Mouse (Mus musculus) midbrain, embryonic 12.5 days (tissue): ENCODE results near the gene S100g. TPM values are rescaled to one million over a fixed set of nuclear protein-coding genes. Genes with fewer than 3 reads are reported as not detected.

Experiments used
- ATAC-seq: fragments of 200-750 bp; cut with Nextera tagmentation; 2 replicates; pipeline ENCODE4 v1.8.0; 2017; ENCODE audit warnings: low read depth, moderate TSS enrichment, moderate library complexity; ENCODE audit not compliant: low FRiP score
- H3K27ac ChIP-seq: fragments of 300-500 bp; sonication (generic); replicated peaks from 2 replicates; pipeline ENCODE4 v1.5.1; 2016; ENCODE audit warnings: mild to moderate bottlenecking
- H3K27me3 ChIP-seq: fragments of 300-500 bp; sonication (generic); 2 replicates; pipeline ENCODE4 v1.6.1; 2016; ENCODE audit warnings: mild to moderate bottlenecking
- H3K36me3 ChIP-seq: fragments of 300-500 bp; sonication (generic); 2 replicates; pipeline ENCODE4 v1.6.1; 2016
- H3K4me1 ChIP-seq: fragments of 300-500 bp; sonication (generic); 2 replicates; pipeline ENCODE4 v1.6.1; 2016
- H3K4me2 ChIP-seq: fragments of 300-500 bp; sonication (generic); replicated peaks from 2 replicates; pipeline ENCODE4 v1.6.1; 2016; ENCODE audit warnings: mild to moderate bottlenecking, moderate library complexity
- H3K4me3 ChIP-seq: fragments of 300-500 bp; sonication (generic); 2 replicates; pipeline ENCODE4 v1.5.1; 2016; ENCODE audit warnings: mild to moderate bottlenecking
- H3K9ac ChIP-seq: fragments of 300-500 bp; sonication (generic); replicated peaks from 2 replicates; pipeline ENCODE4 v1.6.1; 2016; ENCODE audit warnings: mild to moderate bottlenecking, moderate library complexity
- H3K9me3 ChIP-seq: fragments of 300-500 bp; sonication (generic); 2 replicates; pipeline ENCODE4 v1.6.1; 2016; ENCODE audit warnings: mild to moderate bottlenecking
- WGBS: fragments of 180-500 bp; shearing (Covaris S2); methylation state at CpG from one replicate; pipeline ENCODE4 v1.1.7; 2016; 5-methylcytosine and 5-hydroxymethylcytosine counted together
- polyA plus RNA-seq: library from polyadenylated mRNA; unstranded; fragments of >200 nt; fragmentation: Nextera tagmentation; extraction: Ambion mirVana; gene quantifications from 2 replicates; pipeline ENCODE4 v1.2.1, GENCODE M21; 2016

S100g gene
- 3.9 TPM in 1 of 2 replicates, not detected in the other for polyA plus RNA-seq

GRCm38 (mm10) chrX:162964383-162964782 is at the start of gene S100g:
Gene S100g, minus strand, starts transcription at chrX:162964599.
- WGBS = 50% methylated on average over 3 of the region's 3 CpGs
- no peak within 1 kb of the TSS for H3K4me2 ChIP-seq
- H3K4me1 ChIP-seq = no peaks in the 10 kb centered on the region
- H3K27ac ChIP-seq = no peak within 1 kb of the TSS
- no peaks in the 10 kb centered on the region for H3K36me3 ChIP-seq
- no peak within 1 kb of the TSS for H3K9ac ChIP-seq
- peaks cover 11% of the 10 kb centered on the region for H3K27me3 ChIP-seq
- no peak within 1 kb of the TSS for H3K4me3 ChIP-seq
- H3K9me3 ChIP-seq = no peaks in the 10 kb centered on the region
- no peak for ATAC-seq

- H3K9ac ChIP-seq = no peak overlapping the region
- no peak overlapping the region for H3K4me3 ChIP-seq
- H3K27me3 ChIP-seq = peaks cover 10% of the 10 kb centered on the region; the same call in 1 of the 2 replicates
- H3K27ac ChIP-seq = no peak overlapping the region
- 0 out of 2 replicates have a peak, but pooled peaks cover 7% of the 10 kb centered on the region for H3K36me3 ChIP-seq
- H3K4me2 ChIP-seq = no peak overlapping the region
- no peaks in the 10 kb centered on the region for H3K9me3 ChIP-seq
- no peak for ATAC-seq
- H3K4me1 ChIP-seq = no peaks in the 10 kb centered on the region
- WGBS = 76% methylated on average over 3 of the region's 3 CpGs
Measured at GRCm38 (mm10) chrX:162992121-162992520, 27.7 kb upstream of the S100g start.

GRCm38 (mm10) chrX:162991396-162991795 is 27.0 kb upstream of the S100g start:
- Histone ChIP-seq H3K4me3 (no peak overlapping the region), H3K9ac (no peak overlapping the region), H3K27ac (no peak overlapping the region), H3K36me3 (no peaks in the 10 kb centered on the region), H3K27me3 (peaks cover 10% of the 10 kb centered on the region; the same call in 1 of the 2 replicates), H3K9me3 (no peaks in the 10 kb centered on the region), H3K4me2 (no peak overlapping the region), H3K4me1 (no peaks in the 10 kb centered on the region)
- no peak for ATAC-seq
- 85% methylated on average over 4 of the region's 4 CpGs for WGBS

- H3K4me3 ChIP-seq = no peak overlapping the region
- 94% methylated on average over 10 of the region's 10 CpGs for WGBS
- H3K4me2 ChIP-seq = no peak overlapping the region
- H3K27me3 ChIP-seq = peaks cover 4% of the 10 kb centered on the region; the same call in 1 of the 2 replicates
- no peaks in the 10 kb centered on the region for H3K36me3 ChIP-seq
- no peaks in the 10 kb centered on the region for H3K4me1 ChIP-seq
- H3K27ac ChIP-seq = no peak overlapping the region
- H3K9ac ChIP-seq = no peak overlapping the region
- no peaks in the 10 kb centered on the region for H3K9me3 ChIP-seq
- ATAC-seq = no peak
Measured at GRCm38 (mm10) chrX:162986876-162987495, 22.6 kb upstream of the S100g start.

GRCm38 (mm10) chrX:162976194-162976593 is 11.8 kb upstream of the S100g start:
- H3K4me2 ChIP-seq = no peak overlapping the region
- no peaks in the 10 kb centered on the region for H3K4me1 ChIP-seq
- H3K27ac ChIP-seq = no peak overlapping the region
- no peaks in the 10 kb centered on the region for H3K9me3 ChIP-seq
- H3K9ac ChIP-seq = no peak overlapping the region
- no peak overlapping the region for H3K4me3 ChIP-seq
- H3K36me3 ChIP-seq = 0 out of 2 replicates have a peak, but pooled peaks cover 6% of the 10 kb centered on the region
- WGBS = 85% methylated on average over 3 of the region's 3 CpGs
- ATAC-seq = no peak
- H3K27me3 ChIP-seq = 0 out of 2 replicates have a peak, but pooled peaks cover 5% of the 10 kb centered on the region

- no peak overlapping the region for H3K4me3 ChIP-seq
- no peaks in the 10 kb centered on the region for H3K4me1 ChIP-seq
- H3K4me2 ChIP-seq = no peak overlapping the region
- WGBS = 80% methylated on average over 8 of the region's 8 CpGs
- H3K9ac ChIP-seq = no peak overlapping the region
- no peak overlapping the region for H3K27ac ChIP-seq
- no peaks in the 10 kb centered on the region for H3K9me3 ChIP-seq
- H3K36me3 ChIP-seq = no peaks in the 10 kb centered on the region
- ATAC-seq = no peak
- peaks cover 13% of the 10 kb centered on the region; the same call in 1 of the 2 replicates for H3K27me3 ChIP-seq
Measured at GRCm38 (mm10) chrX:162967456-162967855, 3.1 kb upstream of the S100g start.

GRCm38 (mm10) chrX:162963840-162964239 is 559 bp downstream of the S100g start:
- Histone ChIP-seq H3K27ac (no peak overlapping the region), H3K9me3 (no peaks in the 10 kb centered on the region), H3K27me3 (peaks cover 15% of the 10 kb centered on the region), H3K4me3 (no peak overlapping the region), H3K4me1 (no peaks in the 10 kb centered on the region), H3K36me3 (no peaks in the 10 kb centered on the region), H3K4me2 (no peak overlapping the region), H3K9ac (no peak overlapping the region)
- no peak for ATAC-seq
- 61% methylated on average over 4 of the region's 4 CpGs for WGBS

GRCm38 (mm10) chrX:162957921-162958320 is 6.5 kb downstream of the S100g start:
- WGBS = 83% methylated on average over 3 of the region's 3 CpGs
- Histone ChIP-seq H3K4me1 (no peaks in the 10 kb centered on the region), H3K36me3 (no peaks in the 10 kb centered on the region), H3K9ac (no peak overlapping the region), H3K27ac (no peak overlapping the region), H3K27me3 (peaks cover 11% of the 10 kb centered on the region), H3K9me3 (no peaks in the 10 kb centered on the region), H3K4me2 (no peak overlapping the region), H3K4me3 (no peak overlapping the region)
- no peak for ATAC-seq

- Histone ChIP-seq H3K4me2 (no peak overlapping the region), H3K27ac (no peak overlapping the region), H3K27me3 (no peaks in the 10 kb centered on the region; the same call in 1 of the 2 replicates), H3K9me3 (no peaks in the 10 kb centered on the region), H3K4me3 (no peak overlapping the region), H3K4me1 (no peaks in the 10 kb centered on the region), H3K9ac (no peak overlapping the region), H3K36me3 (no peaks in the 10 kb centered on the region)
- ATAC-seq = no peak
- WGBS = 24% methylated on average over 3 of the region's 3 CpGs
Measured at GRCm38 (mm10) chrX:162949811-162950439, 14.5 kb downstream of the S100g start.

- Histone ChIP-seq H3K4me1 (no peaks in the 10 kb centered on the region), H3K9me3 (no peaks in the 10 kb centered on the region), H3K36me3 (0 out of 2 replicates have a peak, but pooled peaks cover 9% of the 10 kb centered on the region), H3K27me3 (peaks cover 15% of the 10 kb centered on the region; the same call in 1 of the 2 replicates), H3K9ac (no peak overlapping the region), H3K4me2 (no peak overlapping the region), H3K4me3 (no peak overlapping the region), H3K27ac (no peak overlapping the region)
- no peak for ATAC-seq
- WGBS = 78% methylated on average over 1 of the region's 1 CpGs
Measured at GRCm38 (mm10) chrX:162942027-162942426, 22.4 kb downstream of the S100g start.

- Histone ChIP-seq H3K9ac (no peak overlapping the region), H3K9me3 (no peaks in the 10 kb centered on the region), H3K27ac (no peak overlapping the region), H3K4me3 (no peak overlapping the region), H3K4me2 (no peak overlapping the region), H3K4me1 (no peaks in the 10 kb centered on the region), H3K36me3 (peaks cover 13% of the 10 kb centered on the region), H3K27me3 (no peaks in the 10 kb centered on the region)
- WGBS = 98% methylated on average over 2 of the region's 2 CpGs
- ATAC-seq = no peak
Measured at GRCm38 (mm10) chrX:162931467-162931866, 32.9 kb downstream of the S100g start.

GRCm38 (mm10) chrX:162921487-162922125 is 42.8 kb downstream of the S100g start:
- ATAC-seq = no peak
- Histone ChIP-seq H3K4me3 (no peak overlapping the region), H3K4me1 (no peaks in the 10 kb centered on the region), H3K27me3 (peaks cover 18% of the 10 kb centered on the region; the same call in 1 of the 2 replicates), H3K9ac (no peak overlapping the region), H3K36me3 (0 out of 2 replicates have a peak, but pooled peaks cover 10% of the 10 kb centered on the region), H3K27ac (no peak overlapping the region), H3K4me2 (no peak overlapping the region), H3K9me3 (no peaks in the 10 kb centered on the region)
- WGBS = 85% methylated on average over 8 of the region's 8 CpGs
